Comparison of ENCODE assay signal across 7 mouse cellular contexts in the genomic region with DNA sequence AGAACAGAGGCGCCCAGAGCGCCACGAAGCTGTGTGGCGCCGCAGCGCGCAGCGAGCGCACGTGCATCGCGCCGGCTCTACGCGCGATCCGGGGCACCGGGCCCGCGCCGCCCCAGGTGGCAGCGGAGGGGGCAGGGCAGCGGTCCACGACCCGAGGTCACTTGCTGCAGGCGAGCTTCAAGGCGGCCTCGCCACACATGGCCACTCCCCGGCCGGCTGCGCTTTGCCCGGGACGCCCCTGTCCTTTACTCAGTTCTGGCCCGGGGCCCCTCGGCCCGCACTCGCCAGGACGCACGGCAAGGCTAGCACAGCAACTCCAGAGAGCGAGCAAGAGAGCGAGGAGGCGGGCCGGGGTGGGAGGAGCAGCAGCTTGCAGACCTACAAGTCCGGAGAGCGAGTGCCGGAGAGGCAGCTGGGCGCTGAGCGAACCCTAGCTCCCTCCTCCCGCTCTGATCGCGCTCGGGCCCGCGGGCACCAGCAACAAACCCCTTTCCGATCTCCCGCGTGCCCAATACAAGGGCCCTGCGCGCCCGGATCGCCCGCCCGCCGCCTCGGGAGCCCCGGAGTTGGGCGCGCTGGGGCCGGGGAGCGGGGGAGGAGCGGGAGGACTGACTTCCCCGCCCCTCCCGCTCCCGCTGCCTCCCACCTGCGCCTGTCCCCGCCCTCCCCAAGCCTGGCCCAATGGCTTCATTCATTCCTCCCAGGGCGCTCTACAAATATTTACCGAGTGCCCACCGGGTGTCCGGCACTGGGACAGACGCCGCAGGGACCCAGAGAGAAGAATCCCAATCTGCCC. TPM values are rescaled to one million over a fixed set of nuclear protein-coding genes. Genes with fewer than 3 reads are reported as not detected.
DNase-seq lines count a peak whose midpoint lies in the region; ATAC-seq and TF ChIP-seq lines count a peak whose summit lies in the region.

A gene (minus strand): TSS at position 319 of the 796 bp plus-strand sequence.

- CTCF ChIA-PET in Patski (lab: Charles Lee), result no interaction called here

- POLR2A ChIA-PET in Patski (lab: Charles Lee), result interaction anchor here (1.1 kb wide), 1 partner anchor 11 kb away, joined by 3 read pairs; no protein-coding TSS in a partner anchor

- no peak for DNase-seq in Patski (ENCODE audit: low read depth, low spot score)
- peak; percentile 33 to 38 for DNase-seq in frontal cortex, postnatal 25 days (ENCODE audit: low spot score in 2 of 2)
- DNase-seq in intestine, embryonic 14.5 days (ENCODE audit: low spot score), result peak; percentile 91
- DNase-seq in limb, embryonic 11.5 days (ENCODE audit: low spot score), result peak; percentile 87
- peak; percentile 96 for DNase-seq in midbrain, embryonic 11.5 days (ENCODE audit: low spot score, missing footprints)

- WGBS in bone marrow, adult 2 months, result 2% methylated on average over 69 of the region's 82 CpGs
- under 1% methylated on average over 80 of the region's 82 CpGs for WGBS in intestine, embryonic 14.5 days
- under 1% methylated on average over 82 of the region's 82 CpGs for WGBS in limb, embryonic 11.5 days
- WGBS in midbrain, embryonic 11.5 days, result under 1% methylated on average over 72 of the region's 82 CpGs
- under 1% methylated on average over 82 of the region's 82 CpGs for WGBS in stomach, embryonic 16.5 days

- no peak for TF ChIP-seq POLR2A in bone marrow, adult 2 months (IDR thresholded peaks at IDR 0.05; ENCODE audit: borderline replicate concordance, control insufficient read depth, low read depth, low read length)

- H3K27me3 ChIP-seq in Patski, result no peaks in the 10 kb centered on the region
- peaks cover 12% of the 10 kb centered on the region for H3K27me3 ChIP-seq in intestine, embryonic 14.5 days (replicated peaks; ENCODE audit: control insufficient read depth, insufficient read depth, low read length)
- 0 out of 2 replicates have a peak, but pooled peaks cover 4% of the 10 kb centered on the region for H3K27me3 ChIP-seq in limb, embryonic 11.5 days (ENCODE audit: control insufficient read depth, insufficient read depth, low read length)
- H3K27me3 ChIP-seq in midbrain, embryonic 11.5 days (ENCODE audit: control insufficient read depth, insufficient read depth, low read length), result peaks cover 81% of the 10 kb centered on the region
- peaks cover 4% of the 10 kb centered on the region; the same call in 1 of the 2 replicates for H3K27me3 ChIP-seq in stomach, embryonic 16.5 days (ENCODE audit: control insufficient read depth, insufficient read depth, low read length)

- TF ChIP-seq CTCF in Patski (IDR thresholded peaks at IDR 0.05), result no peak
- TF ChIP-seq CTCF in bone marrow, adult 2 months (IDR thresholded peaks at IDR 0.05; ENCODE audit: control insufficient read depth, insufficient read depth, low read length), result no peak

- H3K4me3 ChIP-seq in bone marrow, adult 2 months (replicated peaks; ENCODE audit: control insufficient read depth, low read depth, low read length), result peak within 1 kb of the TSS; percentile 3
- H3K4me3 ChIP-seq in intestine, embryonic 14.5 days (ENCODE audit: low read depth, low read length), result peak within 1 kb of the TSS; percentile 60
- H3K4me3 ChIP-seq in limb, embryonic 11.5 days (ENCODE audit: low read depth, low read length), result peak within 1 kb of the TSS; percentile 69
- H3K4me3 ChIP-seq in midbrain, embryonic 11.5 days (ENCODE audit: low read depth, low read length), result peak within 1 kb of the TSS; percentile 40
- peak within 1 kb of the TSS; percentile 68 for H3K4me3 ChIP-seq in stomach, embryonic 16.5 days (replicated peaks; ENCODE audit: low read length)

- H3K9me3 ChIP-seq in intestine, embryonic 14.5 days (ENCODE audit: control insufficient read depth, low read length), result no peaks in the 10 kb centered on the region
- no peaks in the 10 kb centered on the region for H3K9me3 ChIP-seq in limb, embryonic 11.5 days (ENCODE audit: control insufficient read depth, low read length)
- H3K9me3 ChIP-seq in midbrain, embryonic 11.5 days (ENCODE audit: control insufficient read depth, low read length), result no peaks in the 10 kb centered on the region
- H3K9me3 ChIP-seq in stomach, embryonic 16.5 days (replicated peaks; ENCODE audit: control insufficient read depth, low read length), result no peaks in the 10 kb centered on the region

- H3K36me3 ChIP-seq in intestine, embryonic 14.5 days (ENCODE audit: control insufficient read depth, insufficient read depth, low read length), result no peaks in the 10 kb centered on the region
- H3K36me3 ChIP-seq in limb, embryonic 11.5 days (ENCODE audit: control insufficient read depth, insufficient read depth, low read length), result no peaks in the 10 kb centered on the region
- no peaks in the 10 kb centered on the region for H3K36me3 ChIP-seq in midbrain, embryonic 11.5 days (ENCODE audit: control insufficient read depth, insufficient read depth, low read length)
- H3K36me3 ChIP-seq in stomach, embryonic 16.5 days (ENCODE audit: control insufficient read depth, insufficient read depth, low read length), result no peaks in the 10 kb centered on the region

- H3K27ac ChIP-seq in bone marrow, adult 2 months (ENCODE audit: control insufficient read depth, insufficient read depth, low read depth, low read length, poor library complexity), result no peak within 1 kb of the TSS; the same call in 1 of the 2 replicates
- peak within 1 kb of the TSS; percentile 75 for H3K27ac ChIP-seq in intestine, embryonic 14.5 days (ENCODE audit: low read depth)
- H3K27ac ChIP-seq in limb, embryonic 11.5 days (replicated peaks; ENCODE audit: low read depth, low read length), result peak within 1 kb of the TSS; percentile 91
- H3K27ac ChIP-seq in midbrain, embryonic 11.5 days (ENCODE audit: low read depth, low read length), result peak within 1 kb of the TSS; percentile 48; the same call in 1 of the 2 replicates
- peak within 1 kb of the TSS; percentile 72 for H3K27ac ChIP-seq in stomach, embryonic 16.5 days (ENCODE audit: low read length)

- in situ Hi-C loops in Patski (cut with MboI; ENCODE audit: low pct_unique_long_range_greater_than_20kb), result no loop called here

- peak; percentile 63 for ATAC-seq in Patski
- ATAC-seq in intestine, embryonic 14.5 days (replicated peaks; ENCODE audit: low FRiP score, low TSS enrichment, low read depth), result peak; percentile 77
- peak; percentile 65 for ATAC-seq in limb, embryonic 11.5 days (ENCODE audit: insufficient number of reproducible peaks, low FRiP score, low TSS enrichment, low read depth)
- ATAC-seq in midbrain, embryonic 11.5 days (ENCODE audit: low FRiP score), result peak; percentile 72
- peak; percentile 84 for ATAC-seq in stomach, embryonic 16.5 days (ENCODE audit: insufficient read depth, low FRiP score)

- H3K9ac ChIP-seq in intestine, embryonic 14.5 days (ENCODE audit: low read length), result peak within 1 kb of the TSS; percentile 57
- peak within 1 kb of the TSS; percentile 73 for H3K9ac ChIP-seq in limb, embryonic 11.5 days (ENCODE audit: low read length)
- peak within 1 kb of the TSS; percentile 49 for H3K9ac ChIP-seq in midbrain, embryonic 11.5 days (ENCODE audit: low read length)
- peak within 1 kb of the TSS; percentile 79 for H3K9ac ChIP-seq in stomach, embryonic 16.5 days (ENCODE audit: low read length)

- H3K4me2 ChIP-seq in intestine, embryonic 14.5 days (ENCODE audit: low read length), result peak within 1 kb of the TSS; percentile 74
- peak within 1 kb of the TSS; percentile 100 for H3K4me2 ChIP-seq in limb, embryonic 11.5 days (ENCODE audit: low read depth, severe bottlenecking)
- H3K4me2 ChIP-seq in midbrain, embryonic 11.5 days, result peak within 1 kb of the TSS; percentile 85
- peak within 1 kb of the TSS; percentile 99 for H3K4me2 ChIP-seq in stomach, embryonic 16.5 days (ENCODE audit: low read depth, low read length)

- H3K4me1 ChIP-seq in bone marrow, adult 2 months (ENCODE audit: control insufficient read depth, insufficient read depth, low read length), result no peaks in the 10 kb centered on the region
- H3K4me1 ChIP-seq in intestine, embryonic 14.5 days (replicated peaks; ENCODE audit: control insufficient read depth, insufficient read depth, low read length), result peaks cover 31% of the 10 kb centered on the region
- peaks cover 45% of the 10 kb centered on the region for H3K4me1 ChIP-seq in limb, embryonic 11.5 days (ENCODE audit: control insufficient read depth, insufficient read depth, low read length)
- peaks cover 43% of the 10 kb centered on the region for H3K4me1 ChIP-seq in midbrain, embryonic 11.5 days (ENCODE audit: control insufficient read depth, insufficient read depth, low read length)
- peaks cover 33% of the 10 kb centered on the region for H3K4me1 ChIP-seq in stomach, embryonic 16.5 days (ENCODE audit: control insufficient read depth, insufficient read depth, low read length)

RNA-seq across cellular contexts. Expression of the gene that starts here (rescaled TPM):
- polyA plus RNA-seq in Patski (2021), result 12.3 TPM
- polyA plus RNA-seq in bone marrow, adult 2 months (2011; ENCODE audit: insufficient read depth, insufficient read length, low replicate concordance, missing spikeins), result 0.55 TPM in 1 of 2 replicates, not detected in the other
- polyA plus RNA-seq in intestine, embryonic 14.5 days (2014; fragmentation: Nextera tagmentation; extraction: Ambion mirVana), result 18.0 and 20.8 TPM in 2 replicates
- 38.1 and 40.9 TPM in 2 replicates for polyA plus RNA-seq in limb, embryonic 11.5 days (2014; fragmentation: Nextera tagmentation; extraction: Ambion mirVana)
- 17.3 and 20.2 TPM in 2 replicates for polyA plus RNA-seq in midbrain, embryonic 11.5 days (2014; fragmentation: Nextera tagmentation; extraction: Ambion mirVana)
- polyA plus RNA-seq in stomach, embryonic 16.5 days (2015; fragmentation: Nextera tagmentation; extraction: Ambion mirVana), result 15.5 and 15.7 TPM in 2 replicates

Comparison
In these comparisons a context has a peak if more than half of its experiments do, and no peak if none do; other contexts are left out.
1. H3K4me3 ChIP-seq: peak in every context shown above with its lines; median percentile 69 in limb, embryonic 11.5 days; 68 in stomach, embryonic 16.5 days; 60 in intestine, embryonic 14.5 days; 40 in midbrain, embryonic 11.5 days; 3 in bone marrow, adult 2 months.